Mouse (Mus musculus) hindbrain, embryonic 13.5 days (tissue): Measurements from ENCODE around the gene Pgm2. TPM values are rescaled to one million over a fixed set of nuclear protein-coding genes. Genes with fewer than 3 reads are reported as not detected.

Experiments used
- ATAC-seq: fragments of 200-750 bp; cut with Nextera tagmentation; 2 replicates; pipeline ENCODE4 v1.8.0; 2017; ENCODE audit warnings: moderate TSS enrichment; ENCODE audit not compliant: low FRiP score
- H3K27ac ChIP-seq: fragments of 300-500 bp; sonication (generic); 2 replicates; pipeline ENCODE4 v1.5.1; 2015; ENCODE audit warnings: inconsistent platforms, mild to moderate bottlenecking, moderate library complexity
- H3K27me3 ChIP-seq: fragments of 300-500 bp; sonication (generic); 2 replicates; pipeline ENCODE4 v1.6.1; 2015; ENCODE audit warnings: mild to moderate bottlenecking, inconsistent platforms
- H3K36me3 ChIP-seq: fragments of 300-500 bp; sonication (generic); 2 replicates; pipeline ENCODE4 v1.6.1; 2015; ENCODE audit warnings: mild to moderate bottlenecking, inconsistent platforms
- H3K4me1 ChIP-seq: fragments of 300-500 bp; sonication (generic); replicated peaks from 2 replicates; pipeline ENCODE4 v1.6.1; 2015; ENCODE audit warnings: inconsistent platforms
- H3K4me2 ChIP-seq: fragments of 300-500 bp; sonication (generic); 2 replicates; pipeline ENCODE4 v1.6.1; 2015; ENCODE audit warnings: inconsistent platforms, mild to moderate bottlenecking, moderate library complexity
- H3K4me3 ChIP-seq: fragments of 300-500 bp; sonication (generic); 2 replicates; pipeline ENCODE4 v1.5.1; 2015; ENCODE audit warnings: mild to moderate bottlenecking, inconsistent platforms
- H3K9ac ChIP-seq: fragments of 300-500 bp; sonication (generic); 2 replicates; pipeline ENCODE4 v1.6.1; 2015; ENCODE audit warnings: mild to moderate bottlenecking, inconsistent platforms
- H3K9me3 ChIP-seq: fragments of 300-500 bp; sonication (generic); 2 replicates; pipeline ENCODE4 v1.6.1; 2016; ENCODE audit warnings: inconsistent platforms
- WGBS: fragments of 180-500 bp; shearing (Covaris S2); methylation state at CpG from one replicate; pipeline ENCODE4 v1.1.7; 2015; 5-methylcytosine and 5-hydroxymethylcytosine counted together
- polyA plus RNA-seq: library from polyadenylated mRNA; unstranded; fragments of >200 nt; fragmentation: Nextera tagmentation; extraction: Ambion mirVana; gene quantifications from 2 replicates; pipeline ENCODE4 v1.2.1, GENCODE M21; 2015

Pgm2 gene
- polyA plus RNA-seq, 1 experiment from 2014 or later: 24.0 TPM

- ATAC-seq: no peak
- no peaks in the 10 kb centered on the region for H3K27me3 ChIP-seq
- WGBS: 92% methylated on average over 3 of the region's 3 CpGs
- H3K4me2 ChIP-seq: no peak overlapping the region
- no peak overlapping the region for H3K4me3 ChIP-seq
- H3K9me3 ChIP-seq: peaks cover 18% of the 10 kb centered on the region
- no peak overlapping the region for H3K27ac ChIP-seq
- H3K9ac ChIP-seq: no peak overlapping the region
- no peaks in the 10 kb centered on the region for H3K4me1 ChIP-seq
- H3K36me3 ChIP-seq: peaks cover 86% of the 10 kb centered on the region
Observed at GRCm38 (mm10) chr5:64112360-64112759, 19.6 kb downstream of the Pgm2 start.

DNA sequence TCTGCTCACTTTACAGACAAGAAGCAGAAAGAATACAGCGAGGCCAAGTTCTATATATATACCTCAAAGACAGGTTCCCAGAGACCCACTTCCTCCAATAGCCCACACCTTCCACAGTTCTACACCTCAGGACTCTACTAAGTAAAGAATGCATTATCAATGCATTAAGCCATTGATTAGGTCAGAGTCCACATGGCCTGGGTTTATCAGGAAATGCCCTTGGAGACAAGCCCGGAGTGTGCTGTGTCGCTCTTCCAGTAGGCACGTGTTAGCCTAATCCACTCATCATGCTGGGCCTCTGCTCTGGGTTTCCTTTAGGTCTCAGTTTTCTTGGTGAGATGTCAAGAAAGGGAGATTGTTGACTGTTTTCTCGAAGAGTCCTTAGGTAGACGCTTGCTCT lies 21.5 kb downstream of the Pgm2 start:
- H3K27me3 ChIP-seq: no peaks in the 10 kb centered on the region
- H3K4me1 ChIP-seq: no peaks in the 10 kb centered on the region
- H3K27ac ChIP-seq: no peak overlapping the region
- no peak for ATAC-seq
- WGBS: 94% methylated on average over 6 of the region's 6 CpGs
- H3K36me3 ChIP-seq: peaks cover 73% of the 10 kb centered on the region
- no peak overlapping the region for H3K4me2 ChIP-seq
- peaks cover 18% of the 10 kb centered on the region for H3K9me3 ChIP-seq
- no peak overlapping the region for H3K4me3 ChIP-seq
- no peak overlapping the region for H3K9ac ChIP-seq

DNA sequence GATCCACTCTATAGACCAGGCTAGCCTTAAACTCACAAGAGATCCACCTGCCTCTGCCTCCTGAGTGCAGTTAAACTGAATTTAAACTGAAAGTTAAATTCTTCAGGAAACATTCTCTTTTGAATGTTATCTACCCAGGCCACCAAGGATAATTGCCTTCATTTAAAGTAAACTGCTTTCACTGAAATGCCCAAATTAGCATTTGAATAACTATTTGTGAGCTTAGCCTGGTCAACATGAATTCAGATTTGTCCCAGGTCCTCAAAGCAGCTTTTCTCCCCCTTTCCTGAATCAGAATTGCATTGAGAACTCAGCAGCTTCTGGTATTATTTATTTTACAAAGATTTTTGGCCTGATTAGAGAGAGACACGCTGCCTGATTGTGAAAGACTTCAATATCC lies 24.4 kb downstream of the Pgm2 start:
- Histone ChIP-seq H3K4me1 (no peaks in the 10 kb centered on the region), H3K27me3 (no peaks in the 10 kb centered on the region), H3K9ac (no peak overlapping the region), H3K36me3 (peaks cover 50% of the 10 kb centered on the region), H3K27ac (no peak overlapping the region), H3K9me3 (peaks cover 18% of the 10 kb centered on the region), H3K4me2 (no peak overlapping the region), H3K4me3 (no peak overlapping the region)
- no peak for ATAC-seq
- WGBS: 46% methylated on average over 1 of the region's 1 CpGs

DNA sequence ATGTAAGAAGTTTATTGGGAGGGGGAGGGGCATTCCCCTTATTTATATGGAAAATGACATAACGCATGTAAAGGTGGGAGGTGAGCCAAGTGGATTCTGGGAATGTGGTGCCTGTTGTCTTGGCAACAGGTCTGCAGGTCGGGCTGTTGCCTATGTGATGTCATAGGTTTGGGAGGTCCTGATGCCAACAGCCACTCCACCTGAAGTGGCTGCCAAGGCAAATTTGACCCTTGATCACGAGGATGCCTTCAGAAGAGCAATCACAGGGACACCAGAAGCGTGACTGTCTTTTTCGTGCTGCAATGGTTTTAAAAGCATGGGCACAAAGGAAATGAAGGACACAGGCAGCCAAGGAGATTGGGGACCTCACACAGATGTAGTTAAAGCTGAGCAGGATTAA lies 33.0 kb downstream of the Pgm2 start:
- no peak overlapping the region for H3K4me3 ChIP-seq
- no peak overlapping the region for H3K9ac ChIP-seq
- ATAC-seq: no peak
- H3K27me3 ChIP-seq: no peaks in the 10 kb centered on the region
- H3K4me1 ChIP-seq: no peaks in the 10 kb centered on the region
- peaks cover 35% of the 10 kb centered on the region for H3K36me3 ChIP-seq
- no peak overlapping the region for H3K4me2 ChIP-seq
- H3K9me3 ChIP-seq: no peaks in the 10 kb centered on the region
- WGBS: 74% methylated on average over 5 of the region's 5 CpGs
- H3K27ac ChIP-seq: no peak overlapping the region

DNA sequence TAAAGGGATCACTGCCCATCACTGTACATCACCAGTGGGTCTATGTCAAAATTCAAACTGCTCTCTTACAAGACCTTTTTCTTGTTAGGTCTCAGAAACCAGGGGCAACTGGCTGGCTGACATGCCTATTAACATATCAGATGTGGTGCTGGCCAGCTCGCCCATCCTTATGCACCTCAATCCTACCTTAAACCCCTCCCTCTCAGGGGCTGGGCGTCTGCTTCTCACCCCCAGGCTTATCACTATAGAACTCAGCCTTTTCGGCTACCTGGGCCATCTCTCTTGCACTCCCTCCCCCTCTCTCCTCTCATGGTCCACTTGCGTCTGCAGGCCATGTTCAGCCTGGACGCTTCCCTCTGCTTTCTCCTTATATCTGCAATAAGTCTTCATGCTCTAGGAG lies 38.8 kb downstream of the Pgm2 start:
- no peak for ATAC-seq
- Histone ChIP-seq H3K4me2 (no peak overlapping the region), H3K4me1 (0 out of 2 replicates have a peak, but pooled peaks cover 3% of the 10 kb centered on the region), H3K9ac (no peak overlapping the region), H3K4me3 (no peak overlapping the region), H3K27me3 (no peaks in the 10 kb centered on the region), H3K36me3 (peaks cover 26% of the 10 kb centered on the region), H3K27ac (0 out of 2 replicates have a peak overlapping the region, but pooled peaks have one; percentile 60), H3K9me3 (no peaks in the 10 kb centered on the region)
- WGBS: 60% methylated on average over 5 of the region's 5 CpGs

- Histone ChIP-seq H3K27me3 (no peaks in the 10 kb centered on the region), H3K4me1 (0 out of 2 replicates have a peak, but pooled peaks cover 3% of the 10 kb centered on the region), H3K9ac (no peak overlapping the region), H3K27ac (no peak overlapping the region), H3K4me3 (no peak overlapping the region), H3K4me2 (no peak overlapping the region), H3K36me3 (peaks cover 9% of the 10 kb centered on the region), H3K9me3 (no peaks in the 10 kb centered on the region)
- 90% methylated on average over 4 of the region's 4 CpGs for WGBS
- no peak for ATAC-seq
Observed at GRCm38 (mm10) chr5:64133901-64134300, 41.2 kb downstream of the Pgm2 start.

DNA sequence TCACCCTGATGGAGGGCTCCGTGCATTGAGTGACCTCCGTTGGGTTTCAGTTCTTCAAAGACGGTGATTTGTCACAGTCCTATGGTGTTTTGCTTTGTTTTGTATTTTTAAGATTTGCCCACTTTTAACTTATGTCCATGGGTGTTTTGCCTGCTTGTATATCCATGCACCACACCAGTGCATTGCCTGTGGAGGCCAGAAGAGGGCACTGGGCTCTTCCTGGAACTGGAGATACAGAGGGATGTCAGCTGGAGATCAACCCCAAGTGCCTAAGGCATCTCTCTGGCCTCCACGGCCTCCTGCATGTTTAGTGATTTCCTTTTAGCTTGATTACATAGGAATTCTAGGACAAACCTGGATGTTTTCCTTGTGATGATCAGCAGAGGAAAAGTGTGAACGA lies 43.6 kb downstream of the Pgm2 start:
- no peak overlapping the region for H3K4me3 ChIP-seq
- no peaks in the 10 kb centered on the region for H3K36me3 ChIP-seq
- no peaks in the 10 kb centered on the region for H3K9me3 ChIP-seq
- H3K27ac ChIP-seq: no peak overlapping the region
- H3K4me2 ChIP-seq: no peak overlapping the region
- H3K9ac ChIP-seq: no peak overlapping the region
- 0 out of 2 replicates have a peak, but pooled peaks cover 3% of the 10 kb centered on the region for H3K4me1 ChIP-seq
- no peak for ATAC-seq
- no peaks in the 10 kb centered on the region for H3K27me3 ChIP-seq
- 81% methylated on average over 5 of the region's 5 CpGs for WGBS

DNA sequence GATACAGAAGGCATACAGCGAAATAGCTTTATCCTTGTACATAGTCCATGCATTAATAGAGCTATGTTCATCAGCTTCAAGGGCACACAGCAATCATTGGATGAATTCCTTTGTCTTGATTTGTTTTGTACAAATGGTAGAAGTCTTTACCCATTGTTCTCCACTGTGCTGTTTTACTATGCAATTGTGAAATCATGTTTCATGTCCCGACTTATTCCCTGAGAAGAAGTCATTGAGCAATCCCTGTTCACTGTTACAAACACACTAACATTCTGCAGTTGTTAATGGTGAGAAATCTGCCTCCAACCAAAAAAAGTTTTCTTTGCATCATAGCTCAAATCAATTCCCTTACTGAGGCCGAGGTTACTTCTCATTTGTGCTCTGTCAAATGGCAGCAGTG lies 47.5 kb downstream of the Pgm2 start:
- ATAC-seq: no peak
- no peak overlapping the region for H3K4me2 ChIP-seq
- H3K9ac ChIP-seq: no peak overlapping the region
- 83% methylated on average over 3 of the region's 3 CpGs for WGBS
- H3K9me3 ChIP-seq: no peaks in the 10 kb centered on the region
- no peak overlapping the region for H3K27ac ChIP-seq
- no peaks in the 10 kb centered on the region for H3K27me3 ChIP-seq
- H3K4me1 ChIP-seq: no peaks in the 10 kb centered on the region
- H3K4me3 ChIP-seq: no peak overlapping the region
- H3K36me3 ChIP-seq: no peaks in the 10 kb centered on the region

DNA sequence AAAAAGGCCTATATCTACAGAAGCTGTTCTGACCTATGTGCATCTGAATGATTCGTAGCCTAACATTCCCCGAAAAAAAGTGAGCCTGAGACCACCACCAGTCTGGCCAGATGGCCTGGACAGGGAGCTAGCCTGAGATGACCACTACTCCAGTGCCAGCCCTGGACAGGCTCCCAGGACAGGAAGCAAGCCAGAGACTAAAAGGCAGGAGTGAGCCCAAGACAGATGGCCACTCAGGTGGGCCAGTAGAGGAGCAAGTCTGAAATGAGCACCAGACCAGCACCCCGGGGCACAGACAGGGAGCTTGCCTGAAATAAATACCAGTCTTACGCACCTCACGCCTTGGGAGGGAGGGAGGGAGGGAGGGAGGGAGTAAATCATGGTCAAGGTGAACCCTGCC lies 51.6 kb downstream of the Pgm2 start:
- no peak overlapping the region for H3K9ac ChIP-seq
- no peak overlapping the region for H3K4me3 ChIP-seq
- no peak overlapping the region for H3K27ac ChIP-seq
- no peak overlapping the region for H3K4me2 ChIP-seq
- H3K36me3 ChIP-seq: no peaks in the 10 kb centered on the region
- H3K9me3 ChIP-seq: no peaks in the 10 kb centered on the region
- H3K27me3 ChIP-seq: no peaks in the 10 kb centered on the region; the same call in 1 of the 2 replicates
- WGBS: 82% methylated on average over 5 of the region's 5 CpGs
- no peak for ATAC-seq
- no peaks in the 10 kb centered on the region for H3K4me1 ChIP-seq

DNA sequence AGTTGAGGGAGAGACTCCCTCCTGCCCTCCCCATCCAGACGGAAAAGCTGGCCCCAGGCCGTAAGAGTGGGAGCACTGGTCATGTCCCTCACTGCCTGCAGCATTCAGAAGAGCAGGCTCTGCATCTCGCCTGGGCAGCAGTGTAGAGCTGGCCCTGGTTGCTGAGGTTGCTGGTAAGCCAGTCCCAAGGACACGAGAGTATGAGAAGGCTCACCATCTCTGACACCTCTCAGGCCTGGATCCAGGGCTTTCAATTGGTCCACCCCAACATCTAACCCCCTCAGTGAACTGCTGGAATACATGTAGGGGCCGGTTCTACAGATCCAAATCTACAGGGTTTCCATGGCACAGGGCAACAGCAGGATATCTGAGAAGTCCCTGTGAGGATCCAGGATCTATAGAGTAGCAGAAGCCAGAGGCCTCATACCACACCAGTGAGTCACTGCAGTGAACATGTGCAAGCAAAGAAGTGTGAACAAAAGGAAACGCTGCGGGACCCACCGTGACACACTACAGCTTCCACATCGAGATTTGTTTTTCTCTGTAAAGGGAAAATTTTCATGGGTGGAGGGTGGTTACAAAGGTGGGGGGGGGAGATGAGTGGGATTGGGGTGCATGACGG lies 53.7 kb downstream of the Pgm2 start:
- Histone ChIP-seq H3K4me3 (no peak overlapping the region), H3K27me3 (peaks cover 11% of the 10 kb centered on the region), H3K4me2 (no peak overlapping the region), H3K27ac (no peak overlapping the region), H3K9me3 (no peaks in the 10 kb centered on the region), H3K36me3 (no peaks in the 10 kb centered on the region), H3K9ac (no peak overlapping the region), H3K4me1 (no peaks in the 10 kb centered on the region)
- no peak for ATAC-seq
- WGBS: 82% methylated on average over 10 of the region's 10 CpGs

DNA sequence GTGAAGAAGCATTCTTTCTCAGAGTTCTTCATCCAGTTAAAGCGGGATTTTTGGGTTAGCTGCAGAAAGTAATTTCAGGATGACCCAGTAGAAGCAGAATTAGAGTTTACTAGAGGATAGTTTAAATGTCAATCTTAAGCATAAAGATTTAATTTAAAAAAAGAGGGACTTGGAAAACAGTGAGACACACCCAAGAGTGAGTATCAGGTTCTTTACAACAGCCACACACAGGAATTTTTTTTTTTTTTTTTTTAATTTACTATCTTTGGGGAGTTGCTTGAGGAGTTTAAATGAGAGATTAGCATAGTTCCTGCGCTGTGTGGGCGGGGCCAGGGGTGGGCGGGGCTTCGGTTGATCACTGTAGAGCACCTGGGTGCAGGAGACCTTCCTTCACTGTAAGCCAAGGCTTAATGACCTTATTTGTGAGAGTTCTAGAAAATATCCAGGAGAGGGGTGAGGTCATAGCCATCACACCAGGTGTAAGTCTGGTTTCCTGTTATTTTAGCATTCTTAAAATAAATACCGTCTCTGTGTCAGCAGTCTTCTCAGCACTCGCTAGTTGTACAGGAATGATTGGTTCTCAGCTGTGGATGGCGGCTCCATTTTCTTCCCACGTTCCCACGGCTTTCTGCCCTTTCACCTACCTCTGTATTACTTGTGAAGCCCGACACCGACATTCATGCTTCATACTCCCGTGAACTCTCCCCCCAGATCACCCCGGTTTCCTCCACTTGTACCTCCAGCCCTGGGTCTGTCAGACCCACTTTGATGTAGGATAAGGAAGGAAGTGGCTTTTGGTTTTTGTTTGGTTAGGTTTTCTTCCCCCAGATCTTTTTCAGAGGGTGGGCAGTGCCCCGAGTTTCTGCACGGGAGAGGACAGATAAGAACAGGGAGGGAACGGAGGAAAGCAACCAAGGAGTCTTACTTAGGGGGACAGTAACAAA lies 56.7 kb downstream of the Pgm2 start:
- 39% methylated on average over 17 of the region's 17 CpGs for WGBS
- Histone ChIP-seq H3K4me2 (0 out of 2 replicates have a peak overlapping the region, but pooled peaks have one; percentile 10), H3K36me3 (no peaks in the 10 kb centered on the region), H3K4me3 (no peak overlapping the region), H3K4me1 (no peaks in the 10 kb centered on the region), H3K9me3 (no peaks in the 10 kb centered on the region), H3K27ac (no peak overlapping the region), H3K27me3 (peaks cover 11% of the 10 kb centered on the region), H3K9ac (no peak overlapping the region)
- ATAC-seq: no peak; the same call in 1 of the 2 replicates

GRCm38 (mm10) chr5:64153319-64153718 lies 60.6 kb downstream of the Pgm2 start:
- Histone ChIP-seq H3K9ac (no peak overlapping the region), H3K36me3 (no peaks in the 10 kb centered on the region), H3K4me1 (peaks cover under 1% of the 10 kb centered on the region; the same call in 1 of the 2 replicates), H3K4me3 (no peak overlapping the region), H3K4me2 (no peak overlapping the region), H3K27ac (no peak overlapping the region), H3K27me3 (peaks cover 17% of the 10 kb centered on the region), H3K9me3 (no peaks in the 10 kb centered on the region)
- ATAC-seq: no peak
- 83% methylated on average over 1 of the region's 1 CpGs for WGBS
